Mouse (Mus musculus): ENCODE measurements around the gene Lrrc27. TPM values are rescaled to one million over a fixed set of nuclear protein-coding genes. Genes with fewer than 3 reads are reported as not detected.

The Lrrc27 gene
- polyA plus RNA-seq, 1 experiment from 2014 or later, result 2.6 TPM

- ATAC-seq (replicated peaks; ENCODE audit: low FRiP score) (no peak; the same call in 1 of the 2 replicates), DNase-seq (ENCODE audit: low spot score) (peak; percentile 47)
- WGBS, result 12% methylated on average over 7 of the region's 7 CpGs
- H3K27ac ChIP-seq (ENCODE audit: low read depth, low read length), result no peak overlapping the region
- no peaks in the 10 kb centered on the region for H3K9me3 ChIP-seq (ENCODE audit: control insufficient read depth, low read length)
- H3K36me3 ChIP-seq (ENCODE audit: control insufficient read depth, insufficient read depth, low read length), result no peaks in the 10 kb centered on the region
- H3K4me3 ChIP-seq (ENCODE audit: low read depth, low read length), result no peak overlapping the region
- no peaks in the 10 kb centered on the region for H3K27me3 ChIP-seq (replicated peaks; ENCODE audit: control insufficient read depth, insufficient read depth, low read length)
- no peak overlapping the region for H3K4me2 ChIP-seq
- H3K4me1 ChIP-seq (replicated peaks; ENCODE audit: control insufficient read depth, insufficient read depth, low read length), result 0 out of 2 replicates have a peak, but pooled peaks cover 4% of the 10 kb centered on the region
- H3K9ac ChIP-seq (ENCODE audit: low read depth, low read length), result no peak overlapping the region
These were observed 4.6 kb upstream of the Lrrc27 start for GRCm38 (mm10) chr7:139208023-139208772.

- no peaks in the 10 kb centered on the region for H3K36me3 ChIP-seq (ENCODE audit: control insufficient read depth, insufficient read depth, low read length)
- no peak overlapping the region for H3K4me3 ChIP-seq (ENCODE audit: low read depth, low read length)
- H3K27me3 ChIP-seq (replicated peaks; ENCODE audit: control insufficient read depth, insufficient read depth, low read length), result no peaks in the 10 kb centered on the region
- DNase-seq (ENCODE audit: low spot score) (no peak), ATAC-seq (replicated peaks; ENCODE audit: low FRiP score) (no peak)
- H3K4me2 ChIP-seq, result no peak overlapping the region
- H3K9ac ChIP-seq (ENCODE audit: low read depth, low read length), result no peak overlapping the region
- 0 out of 2 replicates have a peak, but pooled peaks cover 4% of the 10 kb centered on the region for H3K4me1 ChIP-seq (replicated peaks; ENCODE audit: control insufficient read depth, insufficient read depth, low read length)
- no peak overlapping the region for H3K27ac ChIP-seq (ENCODE audit: low read depth, low read length)
- no peaks in the 10 kb centered on the region for H3K9me3 ChIP-seq (ENCODE audit: control insufficient read depth, low read length)
- WGBS, result 77% methylated on average over 4 of the region's 4 CpGs
These were observed 4.1 kb upstream of the Lrrc27 start for GRCm38 (mm10) chr7:139208773-139209095.

DNA sequence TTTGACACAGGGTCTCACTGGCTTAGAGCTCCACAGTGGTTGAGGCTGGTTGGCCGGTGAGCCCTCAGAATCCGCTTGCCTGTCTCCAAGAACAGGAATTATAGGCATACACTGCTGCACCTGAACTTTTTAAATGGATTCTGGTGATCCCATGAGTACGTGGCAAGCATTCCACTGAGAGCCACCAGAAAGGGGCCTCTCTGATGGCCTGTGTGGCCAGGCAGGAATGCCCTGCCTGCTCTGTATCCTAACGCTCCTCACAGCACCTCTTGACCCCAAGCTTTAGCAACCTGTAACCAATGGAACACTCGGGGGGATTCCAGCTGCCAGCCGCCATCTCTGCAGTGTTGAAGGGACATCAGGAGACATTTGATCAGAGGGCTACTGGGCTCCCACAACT is 1.0 kb upstream of the Lrrc27 start:
- 0 out of 2 replicates have a peak, but pooled peaks cover 4% of the 10 kb centered on the region for H3K4me1 ChIP-seq (replicated peaks; ENCODE audit: control insufficient read depth, insufficient read depth, low read length)
- H3K9ac ChIP-seq (ENCODE audit: low read depth, low read length), result no peak overlapping the region
- WGBS, result 83% methylated on average over 6 of the region's 6 CpGs
- no peak overlapping the region for H3K4me2 ChIP-seq
- no peaks in the 10 kb centered on the region for H3K36me3 ChIP-seq (ENCODE audit: control insufficient read depth, insufficient read depth, low read length)
- no peaks in the 10 kb centered on the region for H3K27me3 ChIP-seq (replicated peaks; ENCODE audit: control insufficient read depth, insufficient read depth, low read length)
- peak; percentile 20 for DNase-seq (ENCODE audit: low spot score)
- H3K9me3 ChIP-seq (ENCODE audit: control insufficient read depth, low read length), result no peaks in the 10 kb centered on the region
- no peak overlapping the region for H3K4me3 ChIP-seq (ENCODE audit: low read depth, low read length)
- H3K27ac ChIP-seq (ENCODE audit: low read depth, low read length), result no peak overlapping the region
- no peak for ATAC-seq (replicated peaks; ENCODE audit: low FRiP score)

- Histone ChIP-seq H3K4me2 (peak overlapping the region; percentile 77), H3K4me1 (replicated peaks; ENCODE audit: control insufficient read depth, insufficient read depth, low read length) (no peaks in the 10 kb centered on the region), H3K27ac (ENCODE audit: low read depth, low read length) (no peak overlapping the region), H3K9ac (ENCODE audit: low read depth, low read length) (peak overlapping the region; percentile 59; the same call in 1 of the 2 replicates), H3K36me3 (ENCODE audit: control insufficient read depth, insufficient read depth, low read length) (no peaks in the 10 kb centered on the region), H3K27me3 (replicated peaks; ENCODE audit: control insufficient read depth, insufficient read depth, low read length) (no peaks in the 10 kb centered on the region), H3K4me3 (ENCODE audit: low read depth, low read length) (peak overlapping the region; percentile 66; the same call in 1 of the 2 replicates), H3K9me3 (ENCODE audit: control insufficient read depth, low read length) (no peaks in the 10 kb centered on the region)
- 70% methylated on average over 3 of the region's 3 CpGs for WGBS
- DNase-seq (ENCODE audit: low spot score), result peak; percentile 28
- no peak for ATAC-seq (replicated peaks; ENCODE audit: low FRiP score)
These were observed 963 bp downstream of the Lrrc27 start for GRCm38 (mm10) chr7:139213751-139214150.

DNA sequence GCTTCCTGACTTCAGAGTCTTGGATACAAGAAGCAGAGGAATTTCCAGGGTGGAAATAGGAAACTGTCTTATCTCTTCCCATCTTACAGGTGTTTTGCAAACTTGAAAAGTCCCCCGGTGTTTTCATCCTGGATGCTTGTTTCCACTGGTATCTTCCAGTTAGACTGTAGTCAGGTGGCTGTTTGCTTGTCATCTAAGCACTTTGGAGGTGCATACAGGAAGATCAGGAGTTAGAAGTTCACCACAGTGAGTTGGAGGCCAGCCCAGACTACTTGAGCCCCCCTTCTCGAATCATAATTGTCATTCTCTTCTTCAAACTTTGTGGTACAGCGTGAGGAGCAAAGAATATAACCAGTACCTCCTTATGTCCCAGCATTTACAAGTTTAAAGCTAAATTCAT is 1.4 kb downstream of the Lrrc27 start:
- H3K27ac ChIP-seq (ENCODE audit: low read depth, low read length), result no peak overlapping the region
- no peaks in the 10 kb centered on the region for H3K4me1 ChIP-seq (replicated peaks; ENCODE audit: control insufficient read depth, insufficient read depth, low read length)
- no peak overlapping the region for H3K4me2 ChIP-seq
- no peak overlapping the region for H3K4me3 ChIP-seq (ENCODE audit: low read depth, low read length)
- ATAC-seq (replicated peaks; ENCODE audit: low FRiP score) (no peak), DNase-seq (ENCODE audit: low spot score) (no peak)
- no peaks in the 10 kb centered on the region for H3K9me3 ChIP-seq (ENCODE audit: control insufficient read depth, low read length)
- no peaks in the 10 kb centered on the region for H3K27me3 ChIP-seq (replicated peaks; ENCODE audit: control insufficient read depth, insufficient read depth, low read length)
- H3K36me3 ChIP-seq (ENCODE audit: control insufficient read depth, insufficient read depth, low read length), result no peaks in the 10 kb centered on the region
- 77% methylated on average over 3 of the region's 3 CpGs for WGBS
- H3K9ac ChIP-seq (ENCODE audit: low read depth, low read length), result no peak overlapping the region

DNA sequence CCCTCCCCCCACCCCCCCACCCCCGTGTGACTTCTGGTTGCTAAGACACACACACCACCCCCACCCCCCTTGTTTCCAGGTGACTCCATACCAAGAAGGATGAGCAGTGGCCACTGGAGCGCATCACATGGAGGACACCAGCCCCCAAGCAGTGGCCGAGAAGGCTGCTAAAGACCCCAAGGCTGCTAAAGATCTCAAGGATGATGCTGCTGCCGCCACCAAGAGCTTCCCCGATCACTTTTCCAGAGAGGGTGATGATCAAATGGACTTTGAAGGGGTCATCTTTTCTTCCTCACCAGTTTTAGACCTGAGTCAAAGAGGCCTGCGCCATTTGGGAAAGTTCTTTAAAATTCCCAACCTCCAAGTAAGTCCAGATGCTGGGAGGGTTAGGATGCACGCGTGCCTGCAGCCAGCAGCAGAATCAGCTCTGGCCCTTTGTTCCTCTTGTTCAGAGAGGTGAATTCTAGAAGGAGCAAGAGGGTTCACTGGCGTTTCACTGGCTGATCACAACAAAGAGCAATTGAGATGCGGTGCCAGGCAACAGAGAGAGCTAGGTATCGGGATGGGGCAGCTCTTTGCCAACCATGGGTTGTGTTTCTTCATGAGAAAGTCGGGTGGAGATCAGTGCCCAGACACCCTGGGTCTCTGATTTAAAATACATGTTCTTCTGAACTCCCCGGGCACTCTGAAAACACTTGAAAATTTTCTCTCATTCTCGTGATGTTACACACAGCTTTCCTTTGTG is 2.0 kb downstream of the Lrrc27 start:
- Histone ChIP-seq H3K4me1 (replicated peaks; ENCODE audit: control insufficient read depth, insufficient read depth, low read length) (no peaks in the 10 kb centered on the region), H3K36me3 (ENCODE audit: control insufficient read depth, insufficient read depth, low read length) (no peaks in the 10 kb centered on the region), H3K4me3 (ENCODE audit: low read depth, low read length) (no peak overlapping the region), H3K9me3 (ENCODE audit: control insufficient read depth, low read length) (no peaks in the 10 kb centered on the region), H3K27me3 (replicated peaks; ENCODE audit: control insufficient read depth, insufficient read depth, low read length) (no peaks in the 10 kb centered on the region), H3K27ac (ENCODE audit: low read depth, low read length) (no peak overlapping the region), H3K4me2 (no peak overlapping the region), H3K9ac (ENCODE audit: low read depth, low read length) (no peak overlapping the region)
- DNase-seq (ENCODE audit: low spot score), result peak; percentile 27
- ATAC-seq (replicated peaks; ENCODE audit: low FRiP score), result no peak
- WGBS, result 76% methylated on average over 14 of the region's 14 CpGs

DNA sequence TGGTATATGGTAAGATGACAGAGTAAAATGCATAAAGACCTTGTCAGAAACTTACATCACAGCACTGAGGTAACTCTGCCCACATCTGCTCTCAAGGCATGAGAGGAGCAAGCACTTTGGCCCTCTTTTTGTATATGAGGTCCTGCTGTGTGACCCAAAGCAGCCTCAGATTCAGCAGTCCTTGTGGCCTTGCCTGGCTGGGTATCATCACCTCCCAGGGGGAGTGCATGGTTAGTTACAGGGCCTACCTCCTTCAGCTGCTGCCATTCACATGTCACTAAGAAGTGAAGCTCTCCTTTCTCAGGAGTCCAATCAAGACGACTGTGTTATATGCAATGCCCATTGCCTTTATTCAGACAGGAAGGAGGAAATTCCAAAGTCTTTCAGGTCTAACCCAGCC is 2.7 kb downstream of the Lrrc27 start:
- Histone ChIP-seq H3K27me3 (replicated peaks; ENCODE audit: control insufficient read depth, insufficient read depth, low read length) (no peaks in the 10 kb centered on the region), H3K4me3 (ENCODE audit: low read depth, low read length) (no peak overlapping the region), H3K4me1 (replicated peaks; ENCODE audit: control insufficient read depth, insufficient read depth, low read length) (no peaks in the 10 kb centered on the region), H3K36me3 (ENCODE audit: control insufficient read depth, insufficient read depth, low read length) (no peaks in the 10 kb centered on the region), H3K9me3 (ENCODE audit: control insufficient read depth, low read length) (no peaks in the 10 kb centered on the region), H3K27ac (ENCODE audit: low read depth, low read length) (no peak overlapping the region), H3K9ac (ENCODE audit: low read depth, low read length) (no peak overlapping the region), H3K4me2 (no peak overlapping the region)
- WGBS, result 71% methylated on average over 1 of the region's 1 CpGs
- peak; percentile 17 for DNase-seq (ENCODE audit: low spot score)
- ATAC-seq (replicated peaks; ENCODE audit: low FRiP score), result no peak

DNA sequence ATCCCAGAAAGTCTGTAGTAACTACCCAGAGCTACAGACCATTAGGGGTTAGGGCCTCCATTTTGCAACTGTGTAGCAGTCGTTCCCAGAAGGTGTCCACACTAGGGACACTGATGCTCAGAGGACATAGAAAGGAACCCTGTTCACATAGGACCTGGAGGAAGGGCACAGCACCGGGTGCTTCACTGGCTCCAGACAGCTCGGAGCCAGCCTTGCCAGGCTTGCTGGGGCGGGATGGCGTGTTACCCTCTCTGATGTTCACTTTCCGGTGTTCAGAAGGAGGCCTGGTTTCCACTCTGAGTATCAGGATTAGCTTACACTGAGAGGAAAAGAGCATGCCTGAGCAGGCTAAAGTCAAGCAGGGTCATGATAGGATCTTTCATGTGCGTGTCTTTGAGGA is 3.2 kb downstream of the Lrrc27 start:
- no peaks in the 10 kb centered on the region for H3K9me3 ChIP-seq (ENCODE audit: control insufficient read depth, low read length)
- no peaks in the 10 kb centered on the region for H3K36me3 ChIP-seq (ENCODE audit: control insufficient read depth, insufficient read depth, low read length)
- H3K27ac ChIP-seq (ENCODE audit: low read depth, low read length), result no peak overlapping the region
- H3K4me1 ChIP-seq (replicated peaks; ENCODE audit: control insufficient read depth, insufficient read depth, low read length), result no peaks in the 10 kb centered on the region
- no peak overlapping the region for H3K9ac ChIP-seq (ENCODE audit: low read depth, low read length)
- no peak for ATAC-seq (replicated peaks; ENCODE audit: low FRiP score)
- DNase-seq (ENCODE audit: low spot score), result peak; percentile 29
- no peak overlapping the region for H3K4me2 ChIP-seq
- WGBS, result 92% methylated on average over 7 of the region's 7 CpGs
- H3K4me3 ChIP-seq (ENCODE audit: low read depth, low read length), result no peak overlapping the region
- H3K27me3 ChIP-seq (replicated peaks; ENCODE audit: control insufficient read depth, insufficient read depth, low read length), result no peaks in the 10 kb centered on the region

DNA sequence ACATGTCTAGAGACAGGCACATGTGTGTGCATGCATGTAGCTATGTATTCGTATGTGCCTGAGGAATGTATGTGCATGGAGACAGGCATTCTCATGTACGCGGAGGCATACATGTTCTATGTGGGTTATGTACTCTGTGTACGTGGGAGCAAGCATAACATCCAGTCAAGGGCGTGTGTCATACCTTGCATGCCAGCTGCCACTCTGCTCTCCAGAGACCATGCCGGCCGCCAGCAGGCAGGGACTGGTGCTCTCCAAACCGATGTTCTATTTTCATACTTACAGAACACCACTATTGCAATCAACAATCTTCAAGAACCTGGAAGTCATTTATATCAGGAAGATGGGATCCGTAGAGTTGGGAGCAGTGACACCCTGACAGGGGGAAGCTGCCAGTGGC is 3.7 kb downstream of the Lrrc27 start:
- no peak for DNase-seq (ENCODE audit: low spot score)
- Histone ChIP-seq H3K4me1 (replicated peaks; ENCODE audit: control insufficient read depth, insufficient read depth, low read length) (no peaks in the 10 kb centered on the region), H3K36me3 (ENCODE audit: control insufficient read depth, insufficient read depth, low read length) (no peaks in the 10 kb centered on the region), H3K4me2 (no peak overlapping the region), H3K27ac (ENCODE audit: low read depth, low read length) (no peak overlapping the region), H3K4me3 (ENCODE audit: low read depth, low read length) (no peak overlapping the region), H3K9me3 (ENCODE audit: control insufficient read depth, low read length) (no peaks in the 10 kb centered on the region), H3K27me3 (replicated peaks; ENCODE audit: control insufficient read depth, insufficient read depth, low read length) (no peaks in the 10 kb centered on the region), H3K9ac (ENCODE audit: low read depth, low read length) (no peak overlapping the region)
- WGBS, result 90% methylated on average over 9 of the region's 9 CpGs
- ATAC-seq (replicated peaks; ENCODE audit: low FRiP score), result no peak
